Mouse (Mus musculus): ENCODE results near the gene Pgp.
A peak's percentile ranks its signal among the peaks of the same experiment; 100 is the strongest.

Pgp gene

DNA sequence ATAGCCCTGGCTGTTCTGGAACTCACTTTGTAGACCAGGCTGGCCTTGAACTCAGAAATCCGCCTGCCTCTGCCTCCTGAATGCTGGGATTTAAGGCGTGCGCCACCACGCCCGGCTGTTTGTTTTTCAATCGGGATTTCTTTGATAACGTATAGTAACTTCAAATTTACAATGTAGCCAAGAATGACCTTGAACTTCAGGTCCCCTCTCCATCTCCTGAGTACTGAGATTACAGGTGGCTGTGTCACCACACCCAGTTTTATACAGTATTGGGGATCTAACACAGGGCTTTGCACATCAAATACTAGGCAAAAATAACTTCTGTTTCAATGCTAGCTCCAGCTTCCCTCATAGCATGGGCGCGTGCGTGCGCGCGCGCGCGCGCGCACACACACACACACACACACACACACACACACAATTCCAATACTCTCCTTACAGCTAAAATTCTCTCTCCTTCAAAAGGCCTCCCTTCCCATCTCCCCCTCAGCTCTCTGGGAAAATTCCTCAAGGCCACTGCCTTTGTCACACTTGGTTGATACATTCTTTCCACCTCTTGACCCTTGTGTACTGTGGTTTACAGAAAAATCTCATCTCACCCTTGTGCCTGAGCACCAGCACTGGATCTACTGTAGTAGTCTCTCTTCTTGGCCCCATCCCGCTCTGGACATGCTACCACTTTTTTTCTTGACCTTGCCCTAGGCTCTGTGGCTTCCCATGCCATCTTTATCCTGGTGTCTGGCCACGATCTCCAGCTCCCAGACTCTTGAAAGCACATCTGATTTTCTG lies 11.0 kb downstream of the Pgp start:
- DNase-seq (ENCODE audit: low read depth, low spot score), result no peak

DNA sequence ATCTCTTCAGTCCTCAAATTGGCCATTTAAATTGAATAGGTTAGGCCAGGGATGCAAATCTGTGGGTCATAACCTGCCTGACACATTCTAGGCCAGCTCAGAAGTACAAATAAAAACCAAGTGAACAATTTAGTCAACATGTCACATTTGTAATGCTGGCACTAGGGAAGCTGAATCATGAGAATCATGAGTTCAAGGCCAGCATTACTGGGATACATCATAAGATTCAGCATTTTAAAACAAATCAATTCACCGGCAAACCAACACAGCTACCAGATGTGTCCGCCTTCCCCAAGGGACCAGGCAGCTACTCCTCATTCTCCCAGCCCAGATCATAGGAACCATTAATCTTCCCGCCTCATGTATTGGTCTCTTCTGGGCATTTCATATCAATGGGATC lies 13.3 kb downstream of the Pgp start:
- no peak for DNase-seq (ENCODE audit: low read depth, low spot score)

DNA sequence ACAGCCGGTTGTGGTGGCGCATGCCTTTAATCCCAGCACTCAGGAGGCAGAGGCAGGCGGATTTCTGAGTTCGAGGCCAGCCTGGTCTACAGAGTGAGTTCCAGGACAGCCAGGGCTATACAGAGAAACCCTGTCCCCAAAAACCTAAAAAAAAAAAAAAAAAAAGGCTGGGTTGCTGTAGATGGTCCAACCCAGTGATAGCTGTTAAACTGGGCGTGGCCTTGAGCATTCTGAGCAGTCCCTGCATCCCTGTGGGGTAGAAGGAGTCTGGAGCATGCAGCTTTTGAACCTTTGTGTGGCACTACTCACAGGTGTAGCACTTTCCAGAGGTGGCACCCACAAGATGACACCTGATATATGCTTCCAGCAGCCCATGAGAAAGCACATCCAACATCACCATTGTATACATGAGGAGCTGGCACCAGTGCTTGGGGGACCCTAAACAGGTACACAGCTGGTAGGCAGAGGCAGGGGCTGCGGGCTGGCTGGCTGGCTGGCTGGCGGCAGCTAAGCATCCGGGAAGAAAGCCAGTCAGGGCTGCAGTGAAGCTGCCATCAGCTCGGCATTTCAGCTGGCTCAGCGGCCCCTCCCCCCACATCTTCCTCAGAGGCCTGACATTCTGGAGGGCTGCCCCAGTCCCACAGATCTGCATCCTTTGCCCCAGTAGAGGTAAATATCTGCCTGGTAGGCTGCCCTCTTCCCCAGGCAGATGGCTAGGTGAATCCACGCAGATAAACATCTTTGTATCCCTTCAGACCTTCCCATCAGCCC lies 15.1 kb downstream of the Pgp start:
- DNase-seq (ENCODE audit: low read depth, low spot score), result no peak

DNA sequence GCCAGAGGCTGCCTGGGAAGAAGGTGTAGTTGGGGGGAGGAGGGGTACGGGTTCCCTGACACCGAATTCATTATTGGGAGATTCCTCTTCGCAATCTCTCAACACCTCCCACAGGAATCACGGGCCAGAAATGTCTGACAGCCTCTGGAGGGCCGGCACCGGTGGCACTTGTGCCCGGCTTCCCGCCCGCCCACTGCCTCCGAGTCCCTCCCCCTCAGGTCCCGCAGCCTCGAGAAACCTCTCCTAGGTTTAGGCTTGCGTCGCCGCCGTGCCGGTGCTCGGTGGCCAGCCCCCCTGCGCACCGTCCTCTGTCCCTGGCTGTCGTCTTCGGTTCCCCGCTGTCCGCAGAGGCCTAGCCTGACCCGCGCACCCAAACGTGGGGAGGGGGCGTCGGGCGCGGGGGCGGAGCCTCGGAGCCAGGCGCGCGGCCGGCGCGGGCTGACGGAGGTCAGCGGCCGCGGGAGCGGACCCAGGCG lies 18.0 kb downstream of the Pgp start, which contains the start of gene Caskin1:
Gene Caskin1 (plus strand): TSS at position 416 of the 476 bp plus-strand sequence.
- DNase-seq (ENCODE audit: low read depth, low spot score), result no peak

DNA sequence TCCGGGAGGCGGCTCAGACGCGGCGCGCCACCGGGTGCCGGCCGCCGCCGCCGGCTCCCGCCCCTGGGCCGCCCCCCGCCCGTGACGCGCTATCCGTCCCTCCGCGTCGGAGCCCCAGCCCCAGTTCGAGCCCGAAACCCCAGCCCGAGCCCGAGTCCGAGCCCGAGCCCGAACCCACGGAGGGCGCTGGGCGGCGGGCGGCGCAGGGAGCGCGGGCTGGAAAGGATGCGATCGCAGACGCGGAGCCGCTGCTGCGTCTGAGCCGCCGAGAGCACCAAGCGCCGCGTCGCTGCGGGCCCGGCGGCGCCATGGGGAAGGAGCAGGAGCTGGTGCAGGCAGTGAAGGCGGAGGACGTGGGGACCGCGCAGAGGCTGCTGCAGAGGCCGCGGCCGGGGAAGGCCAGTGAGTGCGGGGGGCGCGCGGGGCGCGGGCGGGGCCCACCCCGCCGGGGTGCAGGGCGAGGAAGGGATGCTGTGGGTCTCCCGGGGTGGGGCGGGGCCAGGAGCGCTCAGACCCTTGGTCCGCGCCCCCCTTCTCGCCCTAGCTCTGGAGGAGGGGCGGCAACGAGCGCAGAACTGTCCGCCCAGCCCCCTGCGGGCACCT lies 18.6 kb downstream of the Pgp start:
- no peak for DNase-seq (ENCODE audit: low read depth, low spot score)

DNA sequence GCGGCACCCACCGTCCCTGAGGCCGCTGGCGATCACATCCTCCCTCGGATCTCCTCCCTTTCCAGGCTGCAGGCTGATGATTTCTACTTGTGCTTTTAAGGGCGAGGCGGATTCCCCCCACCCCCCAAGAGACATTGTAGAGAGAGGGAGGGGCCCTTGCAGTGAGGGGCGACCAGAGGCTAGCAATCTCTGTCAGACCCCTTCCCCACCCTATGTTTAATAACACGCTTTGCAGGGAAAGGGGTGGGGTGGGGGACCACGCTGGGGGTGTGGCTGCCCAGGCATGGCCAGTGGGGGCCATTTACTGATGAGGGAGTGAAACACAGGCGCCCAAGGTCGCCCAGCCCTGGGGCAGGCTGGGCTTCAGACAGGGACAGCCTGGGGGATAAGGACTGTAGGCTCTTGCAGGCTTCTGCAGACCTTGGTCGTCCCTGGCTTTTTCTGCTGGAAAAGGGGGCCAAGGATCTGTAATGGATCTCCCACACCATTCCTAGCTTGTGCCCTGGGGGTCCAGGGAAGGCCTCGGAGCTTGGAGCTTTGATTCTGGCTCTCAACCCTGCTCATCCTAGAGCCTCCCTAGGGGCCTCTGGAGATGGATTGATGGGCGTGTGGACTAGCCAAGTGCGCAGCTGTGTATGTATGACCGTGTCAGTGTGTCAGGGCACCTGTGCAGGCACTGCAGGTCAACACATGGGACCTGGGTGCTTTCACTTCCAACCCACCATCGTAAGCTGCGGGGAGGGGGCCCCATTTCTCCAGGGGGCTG lies 19.3 kb downstream of the Pgp start:
- no peak for DNase-seq (ENCODE audit: low read depth, low spot score)

DNA sequence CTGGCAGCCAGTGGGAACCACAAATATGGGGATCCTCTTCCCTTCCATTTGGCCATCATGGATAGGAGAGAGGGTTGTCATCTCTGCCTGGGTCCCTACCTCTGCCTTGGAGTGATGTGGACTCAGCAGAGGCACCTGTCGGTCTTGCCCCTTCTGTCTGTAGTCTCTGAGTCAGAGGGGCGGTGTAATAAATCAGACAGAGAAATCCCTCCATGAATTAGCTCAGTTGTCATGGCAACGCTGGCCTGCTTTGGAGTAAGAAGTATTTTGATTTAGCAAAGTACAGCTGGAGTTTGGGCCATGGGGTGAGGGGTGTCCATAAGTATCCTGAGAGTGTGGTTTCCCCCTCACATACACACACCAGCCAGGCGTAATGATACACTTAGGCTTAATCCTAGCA lies 20.2 kb downstream of the Pgp start:
- no peak for DNase-seq (ENCODE audit: low read depth, low spot score)

DNA sequence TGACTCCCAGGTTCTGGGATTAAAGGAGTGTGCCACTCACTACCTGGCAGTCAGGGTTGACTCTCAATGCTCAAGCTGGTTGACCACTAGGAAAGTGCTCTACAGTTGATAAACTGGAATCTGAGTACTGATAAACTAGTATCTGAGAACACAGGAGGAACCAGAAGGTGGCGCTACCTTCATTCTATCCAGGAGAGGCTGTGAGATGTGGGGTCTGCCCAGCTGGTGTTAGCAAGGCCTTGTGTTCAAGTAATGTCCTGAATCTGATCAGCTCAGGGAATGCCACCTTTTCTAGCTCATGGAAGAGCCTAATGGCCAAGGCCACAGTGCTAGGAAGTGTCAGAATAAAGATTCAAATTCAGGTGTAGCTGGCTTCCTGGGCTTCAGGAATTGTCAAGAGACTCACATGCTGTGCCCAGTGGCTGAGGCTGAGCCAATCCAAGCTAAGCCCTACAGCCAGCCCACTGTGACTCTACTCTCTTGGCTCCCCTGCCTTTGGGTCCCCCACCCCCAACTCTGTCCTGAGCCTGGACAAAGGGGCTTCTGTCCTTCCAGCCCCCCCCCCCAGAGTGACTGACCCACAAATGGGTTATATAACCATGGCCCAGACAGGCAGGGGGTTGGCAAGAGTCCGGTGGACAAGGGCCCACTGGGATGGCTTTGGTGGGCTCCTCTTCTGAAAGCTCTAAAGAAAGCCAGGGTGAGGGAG lies 24.6 kb downstream of the Pgp start:
- no peak for DNase-seq (ENCODE audit: low read depth, low spot score)

DNA sequence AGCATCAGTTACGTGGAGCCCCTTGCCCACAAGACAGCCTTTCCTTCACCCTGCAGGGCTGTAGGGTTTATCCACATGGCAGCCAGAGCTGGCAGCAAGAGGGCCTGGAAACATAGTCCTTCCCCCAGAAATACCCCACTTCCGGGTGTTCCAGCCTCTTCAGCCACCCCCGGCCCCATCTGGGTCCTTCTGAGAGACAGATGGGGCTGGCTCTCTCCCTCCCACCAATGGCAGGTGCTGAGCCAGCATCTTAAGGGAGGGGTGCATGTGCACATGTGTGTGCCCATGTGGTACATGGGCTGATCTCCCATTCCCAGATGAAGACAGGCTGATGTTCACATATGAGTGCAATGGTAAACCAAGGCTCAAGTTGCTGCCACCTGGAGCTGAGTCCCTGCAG lies 25.3 kb downstream of the Pgp start:
- no peak for DNase-seq (ENCODE audit: low read depth, low spot score)

DNA sequence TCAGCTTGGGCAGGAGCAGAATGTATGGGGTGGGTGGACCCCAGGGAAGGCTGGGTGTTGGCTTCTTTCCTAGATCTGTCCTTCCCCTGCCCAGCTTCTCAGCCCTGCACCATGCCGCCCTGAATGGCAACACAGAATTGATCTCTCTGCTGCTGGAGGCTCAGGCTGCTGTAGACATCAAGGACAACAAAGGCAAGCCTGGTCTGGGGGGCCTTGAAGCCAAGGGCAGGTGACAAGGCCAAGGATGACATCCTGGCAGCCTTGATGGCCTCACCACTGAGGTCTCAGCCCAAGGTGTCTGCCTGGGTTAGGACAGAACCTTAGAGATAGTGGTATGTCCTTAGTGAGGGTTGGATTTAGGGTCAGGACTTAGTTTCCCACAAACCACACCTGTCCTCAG lies 25.8 kb downstream of the Pgp start:
- no peak for DNase-seq (ENCODE audit: low read depth, low spot score)

DNA sequence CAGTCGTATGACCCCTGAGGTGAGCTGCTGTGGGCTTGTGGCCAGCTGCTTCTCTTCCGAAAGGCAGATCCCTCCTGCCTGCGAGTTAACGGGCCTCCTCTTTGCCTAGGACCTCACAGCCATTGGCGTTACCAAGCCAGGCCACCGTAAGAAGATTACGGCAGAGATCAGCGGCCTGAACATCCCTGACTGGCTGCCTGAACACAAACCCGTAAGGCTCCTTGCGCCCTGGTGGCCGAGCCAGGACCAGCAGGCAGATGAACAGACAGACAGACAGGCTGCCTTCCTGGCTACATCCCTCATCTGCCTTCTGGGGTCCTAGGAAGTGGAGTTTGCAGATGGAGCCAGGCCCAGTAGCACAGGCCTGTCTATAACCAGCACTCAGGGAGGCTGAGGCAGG lies 32.0 kb downstream of the Pgp start:
- peak; percentile 65 for DNase-seq (ENCODE audit: low read depth, low spot score)

DNA sequence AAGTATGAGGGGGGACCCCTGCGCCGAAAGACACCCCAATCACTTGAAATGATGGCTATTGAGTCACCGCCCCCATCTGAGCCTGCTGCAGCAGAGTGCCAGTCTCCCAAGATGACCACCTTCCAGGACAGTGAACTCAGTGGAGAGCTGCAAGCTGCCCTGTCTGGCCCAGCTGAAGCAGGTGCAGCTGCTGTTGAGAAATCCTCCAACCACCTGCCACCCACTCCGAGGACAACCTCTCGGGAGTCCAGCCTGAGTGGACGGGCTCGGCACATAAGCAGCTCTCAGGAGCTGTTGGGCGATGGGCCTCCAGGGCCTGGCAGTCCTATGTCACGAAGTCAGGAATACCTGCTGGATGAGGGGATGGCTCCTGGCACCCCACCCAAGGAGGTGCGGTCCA lies 33.9 kb downstream of the Pgp start:
- no peak for DNase-seq (ENCODE audit: low read depth, low spot score)

DNA sequence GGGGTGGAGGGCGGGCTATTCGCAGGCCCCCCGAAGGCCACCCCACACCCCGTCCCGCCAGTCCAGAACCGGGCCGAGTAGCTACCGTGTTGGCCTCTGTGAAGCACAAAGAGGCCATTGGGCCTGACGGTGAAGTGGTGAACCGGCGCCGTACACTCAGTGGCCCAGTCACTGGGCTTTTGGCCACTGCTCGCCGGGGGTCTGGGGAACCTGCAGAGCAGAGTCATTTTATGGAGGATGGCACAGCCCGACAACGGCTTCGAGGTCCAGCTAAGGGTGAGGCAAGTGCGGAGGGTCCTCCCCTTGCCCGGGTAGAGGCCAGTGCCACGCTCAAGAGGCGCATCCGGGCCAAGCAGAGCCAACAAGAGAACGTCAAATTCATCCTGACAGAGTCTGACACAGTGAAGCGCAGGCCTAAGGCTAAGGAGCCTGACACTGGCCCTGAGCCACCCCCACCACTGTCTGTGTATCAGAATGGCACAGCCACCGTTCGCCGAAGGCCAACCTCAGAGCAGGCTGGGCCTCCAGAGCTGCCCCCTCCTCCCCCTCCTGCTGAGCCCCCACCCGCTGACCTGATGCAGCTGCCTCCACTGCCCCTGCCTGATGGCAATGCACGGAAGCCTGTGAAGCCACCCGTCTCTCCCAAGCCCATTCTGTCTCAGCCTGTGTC lies 35.2 kb downstream of the Pgp start:
- DNase-seq (ENCODE audit: low read depth, low spot score), result no peak

DNA sequence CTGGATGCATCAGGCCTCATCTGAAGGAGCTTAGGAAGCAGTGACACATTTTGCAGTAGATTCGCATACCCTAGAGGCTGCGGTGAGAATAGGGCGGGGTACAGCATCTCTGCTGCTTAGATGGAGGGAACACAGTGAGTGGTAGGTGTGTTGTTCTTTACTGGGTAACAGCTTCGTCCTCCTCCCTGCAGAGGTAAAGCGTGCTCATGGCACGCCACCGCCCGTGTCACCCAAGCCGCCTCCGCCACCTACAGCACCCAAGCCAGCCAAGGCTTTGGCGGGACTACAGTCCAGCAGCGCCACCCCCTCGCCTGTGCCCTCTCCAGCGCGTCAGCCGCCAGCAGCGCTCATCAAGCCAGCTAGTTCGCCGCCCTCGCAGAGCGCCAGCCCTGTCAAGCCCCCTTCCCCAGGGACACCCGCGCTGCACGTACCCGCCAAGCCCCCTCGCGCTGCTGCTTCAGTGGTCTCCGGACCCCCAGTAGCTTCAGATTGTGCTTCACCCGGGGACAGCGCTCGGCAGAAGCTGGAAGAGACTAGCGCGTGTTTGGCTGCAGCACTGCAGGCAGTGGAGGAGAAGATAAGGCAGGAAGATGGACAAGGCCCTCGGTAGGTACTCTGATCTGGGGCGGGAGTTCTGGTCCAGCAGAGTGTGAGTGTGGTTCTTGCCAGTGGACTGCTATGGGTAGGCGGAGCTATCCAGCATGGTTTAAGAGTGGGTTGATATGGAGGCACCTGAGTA lies 36.3 kb downstream of the Pgp start:
- DNase-seq (ENCODE audit: low read depth, low spot score), result no peak

DNA sequence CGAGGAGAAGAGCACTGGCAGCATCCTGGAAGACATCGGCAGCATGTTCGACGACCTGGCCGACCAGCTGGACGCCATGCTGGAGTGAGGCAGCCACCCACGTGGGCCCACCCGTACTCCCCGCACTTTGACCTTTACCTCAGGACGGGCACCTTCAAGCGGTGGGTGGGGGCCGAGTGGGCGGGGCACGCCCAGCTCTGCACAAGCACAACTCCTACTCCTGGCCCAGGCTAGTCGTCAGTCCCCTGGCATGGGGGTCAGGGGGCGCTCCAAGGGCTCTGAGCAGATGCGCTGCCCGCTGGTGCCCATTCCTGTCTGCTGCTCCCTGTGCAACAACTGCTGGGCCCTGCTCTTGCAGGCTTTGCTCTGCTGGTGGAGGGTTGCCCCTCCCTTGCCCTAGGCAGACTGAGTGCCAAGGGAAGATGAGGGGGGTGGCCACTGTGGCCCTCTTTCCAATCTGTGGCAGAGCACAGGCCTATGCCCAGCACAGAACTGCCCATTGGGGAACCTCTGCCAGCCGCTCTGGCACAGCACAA lies 37.0 kb downstream of the Pgp start:
- DNase-seq (ENCODE audit: low read depth, low spot score), result no peak

DNA sequence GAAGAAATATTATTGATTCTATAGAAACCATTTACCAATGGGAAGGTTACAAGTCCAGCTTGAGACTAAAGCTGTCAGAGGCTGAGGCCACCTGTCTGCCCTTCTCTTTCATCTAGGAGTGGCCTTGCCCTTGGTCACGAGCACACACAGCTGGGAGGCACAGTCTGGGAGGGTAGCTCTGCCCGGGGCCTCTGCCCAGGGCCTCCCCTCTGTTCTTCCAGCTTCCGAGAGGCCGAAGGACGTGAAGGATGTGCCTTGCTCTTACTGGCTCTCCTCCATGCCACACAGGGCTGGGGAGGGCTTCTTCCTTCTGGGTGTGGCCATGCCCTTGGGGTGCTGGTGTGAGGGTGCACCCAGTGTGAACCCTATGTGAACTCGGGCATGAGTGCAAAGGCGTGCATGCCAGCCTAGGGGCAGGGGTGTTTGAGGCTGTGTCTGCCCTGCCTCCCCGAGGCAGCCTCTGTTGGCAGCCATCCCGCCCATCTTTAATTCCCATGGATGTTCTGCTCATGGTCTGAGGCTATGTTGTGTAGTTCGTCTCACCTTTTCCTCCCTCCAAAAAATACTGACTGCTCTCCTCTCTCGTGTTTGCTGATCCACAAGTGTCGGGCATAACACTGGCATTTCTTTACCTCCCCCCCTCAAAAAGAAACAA lies 37.7 kb downstream of the Pgp start:
- DNase-seq (ENCODE audit: low read depth, low spot score), result no peak

DNA sequence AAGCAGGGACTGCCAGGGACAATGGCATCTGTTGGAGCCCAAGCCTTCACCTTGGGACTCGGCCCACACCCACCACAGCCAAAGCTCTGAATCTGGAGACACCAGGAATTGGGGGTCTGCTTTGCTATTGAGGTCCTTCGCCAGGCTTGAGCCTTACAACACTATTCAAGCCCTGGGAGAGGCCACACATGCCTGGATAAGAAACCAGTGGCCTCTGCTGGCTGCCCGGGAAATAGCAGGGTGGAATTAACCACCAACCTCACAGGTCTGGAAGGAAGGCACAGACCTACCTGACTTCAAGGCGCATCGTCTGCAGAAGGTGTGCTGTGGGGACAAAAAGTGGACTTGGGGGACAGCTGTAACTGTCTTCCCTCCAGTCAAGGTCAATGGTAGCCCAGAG lies 43.4 kb downstream of the Pgp start:
- DNase-seq (ENCODE audit: low read depth, low spot score), result no peak

DNA sequence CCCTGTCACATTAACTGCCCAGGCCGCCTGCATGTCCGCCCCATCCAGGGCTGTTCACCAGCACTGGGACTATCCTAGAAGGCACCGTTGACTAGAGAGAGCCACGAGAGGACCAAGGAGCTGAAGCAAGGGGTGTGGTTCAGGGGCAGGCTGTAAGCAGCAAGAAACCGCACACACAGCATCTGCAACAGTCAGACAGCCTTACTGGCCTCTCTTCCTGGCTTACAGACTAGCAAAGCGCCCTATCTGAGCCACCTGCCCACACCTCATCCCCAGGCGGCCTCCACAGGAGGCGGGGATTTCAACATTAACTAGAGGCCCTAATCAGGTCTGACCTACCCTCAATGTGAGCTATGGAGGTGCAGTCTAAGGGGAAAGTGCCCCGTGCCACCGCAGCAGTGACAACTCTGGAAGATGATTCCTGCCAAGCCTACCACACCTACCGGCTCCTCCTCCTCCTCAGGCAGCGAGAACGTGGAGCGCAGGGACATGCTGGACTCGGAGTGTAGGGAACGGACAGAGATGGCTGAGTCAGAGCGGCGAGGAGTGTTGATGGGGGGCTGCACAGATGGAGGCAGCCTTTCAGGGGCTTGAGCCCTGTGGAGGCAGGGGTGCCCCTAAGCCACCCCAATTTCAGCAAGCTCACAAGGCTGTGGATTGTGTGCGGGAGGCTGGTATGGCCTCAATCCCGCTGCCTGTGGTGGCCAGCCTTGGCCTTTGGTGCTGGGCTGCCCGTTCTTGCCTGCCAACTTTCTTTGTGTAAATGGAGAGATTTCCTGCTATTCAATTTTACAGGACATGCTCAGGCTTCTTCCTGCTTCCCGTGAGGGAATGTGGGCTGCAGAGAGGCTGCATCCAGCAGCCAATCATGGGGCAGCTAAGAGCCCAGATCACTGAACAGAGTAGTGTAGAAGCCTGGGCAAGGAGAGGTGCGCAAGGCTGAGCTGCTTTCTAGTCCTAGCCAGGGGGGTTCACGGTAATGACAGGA lies 44.4 kb downstream of the Pgp start:
- no peak for DNase-seq (ENCODE audit: low read depth, low spot score)
